Mouse (Mus musculus): Measurements from ENCODE around the gene Rdh16.
"Not testable (repeated sequence)": the region's sequence is repeated elsewhere in the genome, so short reads cannot be mapped to it uniquely, and the experiment has no call there.

Rdh16 gene

GRCm38 (mm10) chr10:127800891-127801290 is at the start of gene Rdh16:
TSS of gene Rdh16 (plus strand) at chr10:127801152.
- DNase-seq (ENCODE audit: low read depth) = no peak

DNA sequence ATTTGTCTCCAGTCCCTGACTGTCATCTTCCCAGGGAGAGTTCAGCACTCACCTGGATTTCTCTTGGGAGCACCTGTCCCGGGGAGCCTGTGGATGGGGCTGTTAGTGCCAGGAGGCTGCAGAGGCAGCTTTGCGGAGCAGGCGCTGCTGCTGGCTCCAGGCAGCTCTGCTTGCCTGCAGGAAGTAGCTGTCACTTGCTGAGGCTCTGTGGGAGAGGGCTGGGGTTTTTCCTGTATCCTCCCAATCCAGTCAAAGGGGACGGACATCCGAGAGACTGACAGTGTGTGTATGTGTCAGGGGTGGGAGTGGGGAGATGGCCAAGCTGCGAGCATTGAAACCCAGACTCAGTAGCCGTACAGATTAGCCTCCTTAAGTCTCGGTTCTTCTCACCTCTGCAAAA is 49.4 kb upstream of the Rdh16 start, which contains the start of gene Gpr182:
Gene Gpr182 (minus strand): TSS at position 185 of the 400 bp plus-strand sequence.
- no peak for DNase-seq (ENCODE audit: low read depth)

GRCm38 (mm10) chr10:127754566-127755166 is 46.3 kb upstream of the Rdh16 start:
- no peak for DNase-seq (ENCODE audit: low read depth)

GRCm38 (mm10) chr10:127755246-127755645 is 45.7 kb upstream of the Rdh16 start:
- DNase-seq (ENCODE audit: low read depth) = no peak

DNA sequence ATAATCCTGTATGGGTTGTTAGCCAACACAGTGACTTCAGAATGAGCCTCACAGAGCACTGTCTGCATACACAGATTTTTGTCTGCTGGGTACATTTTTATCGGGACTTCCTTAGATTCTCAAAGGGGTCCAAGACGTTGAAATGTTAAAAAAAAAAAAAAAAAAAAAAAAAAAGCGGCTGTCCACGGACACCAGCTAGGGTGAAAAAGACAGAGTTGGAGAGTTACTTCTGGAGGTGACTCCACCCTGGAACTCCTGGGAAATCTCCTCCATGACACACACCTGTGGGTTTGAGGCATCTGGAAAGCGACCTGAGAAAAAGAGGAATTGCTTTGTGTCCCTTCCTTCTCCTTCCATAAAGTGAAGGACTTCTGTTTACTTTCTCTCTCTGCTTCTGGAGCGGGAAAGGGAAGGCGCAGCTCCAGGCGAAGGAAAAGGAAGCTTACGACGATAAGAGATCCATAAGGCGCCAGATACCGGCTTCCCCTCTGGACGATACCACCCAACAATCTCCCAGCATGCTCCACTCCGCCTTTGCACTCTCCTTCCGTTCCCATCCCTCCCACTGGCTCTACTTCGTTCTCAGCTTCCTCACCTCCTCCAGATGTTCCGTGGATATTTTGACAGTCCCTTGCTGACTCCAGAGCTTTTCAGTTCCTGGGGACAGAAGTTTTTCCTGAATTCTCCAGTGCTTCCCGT is 45.0 kb upstream of the Rdh16 start:
- no peak for DNase-seq (ENCODE audit: low read depth)

DNA sequence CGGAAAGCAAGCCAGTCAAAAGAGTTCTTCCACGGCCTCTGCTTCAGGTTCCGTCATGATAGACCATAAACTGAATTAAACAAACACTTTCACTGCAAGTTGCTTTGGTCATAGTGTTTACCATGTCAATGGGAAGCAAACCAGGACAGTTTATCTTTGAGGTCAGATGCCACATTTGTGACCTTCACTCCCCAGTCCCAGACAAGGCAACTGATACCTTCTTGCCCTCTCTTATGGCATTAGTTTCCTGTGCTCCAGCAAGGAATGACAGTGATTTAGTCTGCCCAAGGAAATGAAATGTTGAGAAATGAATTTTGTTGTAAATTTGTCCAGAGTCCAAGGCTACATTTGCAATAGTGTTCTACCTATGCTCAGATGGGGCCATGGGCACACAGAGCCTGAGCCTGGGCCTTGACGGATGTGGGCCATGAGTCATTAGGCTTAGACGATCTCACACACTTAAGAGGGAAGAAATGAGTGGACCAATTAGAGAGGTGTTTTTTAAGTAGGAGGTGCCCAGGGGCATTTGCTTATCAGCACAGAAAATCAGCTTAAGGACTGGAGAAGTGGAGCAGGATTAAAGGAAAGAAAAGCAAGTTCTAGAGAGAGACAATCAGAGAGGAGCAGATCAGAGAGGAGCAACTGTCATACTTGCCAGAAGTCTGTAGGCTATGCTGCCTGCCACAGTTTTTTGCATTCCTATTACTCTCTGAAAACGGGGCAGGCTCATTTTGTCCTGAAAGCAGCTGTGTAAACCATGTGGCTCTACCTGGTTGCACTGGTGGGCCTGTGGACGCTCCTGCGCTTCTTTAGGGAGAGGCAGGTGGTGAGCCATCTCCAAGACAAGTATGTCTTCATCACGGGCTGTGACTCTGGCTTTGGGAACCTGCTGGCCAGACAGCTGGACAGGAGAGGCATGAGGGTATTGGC is 41.5 kb upstream of the Rdh16 start, which contains the start of the genes Rdh1 and Rdh16f1:
Gene Rdh1 (plus strand): TSS at position 541 of the 930 bp plus-strand sequence.
Gene Rdh16f1 (plus strand): TSS at position 607 of the 930 bp plus-strand sequence.
- DNase-seq (ENCODE audit: low read depth) = no peak

DNA sequence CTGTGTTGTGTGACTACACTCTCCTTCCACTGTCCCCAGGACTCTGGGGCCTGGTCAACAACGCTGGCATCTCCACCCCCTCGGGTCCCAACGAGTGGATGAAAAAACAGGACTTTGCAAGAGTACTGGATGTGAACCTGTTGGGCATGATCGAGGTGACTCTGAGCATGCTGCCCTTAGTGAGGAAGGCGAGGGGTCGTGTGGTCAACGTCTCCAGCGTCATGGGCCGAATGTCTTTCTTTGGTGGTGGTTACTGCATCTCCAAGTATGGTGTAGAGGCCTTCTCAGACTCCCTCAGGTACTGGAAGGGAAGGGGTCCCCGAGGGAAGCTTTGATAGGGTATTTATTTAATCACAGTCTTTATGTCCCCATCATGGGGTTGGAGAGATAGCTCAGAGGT is 38.0 kb upstream of the Rdh16 start:
- DNase-seq (ENCODE audit: low read depth) = not testable (repeated sequence)

DNA sequence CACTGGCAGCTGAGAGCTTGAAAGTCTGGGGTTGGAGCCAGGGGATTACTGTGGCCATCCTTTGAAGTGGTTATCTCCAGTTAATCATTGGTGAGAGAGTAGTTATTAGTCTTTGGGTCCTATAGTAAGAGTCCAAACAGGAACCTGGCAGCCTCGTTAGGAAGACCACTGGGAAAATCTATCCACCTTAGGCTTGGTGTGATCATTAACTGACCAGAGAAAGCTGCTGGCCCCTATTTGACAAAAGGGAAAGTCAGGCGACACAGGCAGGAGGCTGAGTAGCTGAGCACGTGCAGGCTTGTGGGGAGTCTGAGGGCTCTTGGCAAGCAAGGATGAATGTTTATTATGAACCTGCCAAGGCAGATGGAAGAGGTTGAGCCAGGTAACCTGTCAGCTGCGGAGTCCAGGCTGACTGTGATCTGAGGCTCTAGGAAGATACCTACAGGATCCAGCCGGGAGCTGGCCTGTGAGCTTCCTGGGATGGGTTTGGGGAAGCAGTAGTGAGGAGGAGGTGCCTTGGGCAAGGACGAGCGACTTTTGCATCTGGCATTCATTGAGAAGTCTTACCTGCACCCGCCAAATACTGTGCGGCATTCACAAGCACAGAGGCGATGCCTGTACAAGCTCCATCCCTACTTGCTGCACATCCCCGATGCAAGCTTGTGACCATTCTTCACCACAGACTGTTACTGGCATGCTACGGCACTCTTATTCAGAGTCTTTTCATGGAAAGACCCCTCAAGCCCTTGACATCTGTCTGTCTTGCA is 36.9 kb upstream of the Rdh16 start:
- no peak for DNase-seq (ENCODE audit: low read depth)

DNA sequence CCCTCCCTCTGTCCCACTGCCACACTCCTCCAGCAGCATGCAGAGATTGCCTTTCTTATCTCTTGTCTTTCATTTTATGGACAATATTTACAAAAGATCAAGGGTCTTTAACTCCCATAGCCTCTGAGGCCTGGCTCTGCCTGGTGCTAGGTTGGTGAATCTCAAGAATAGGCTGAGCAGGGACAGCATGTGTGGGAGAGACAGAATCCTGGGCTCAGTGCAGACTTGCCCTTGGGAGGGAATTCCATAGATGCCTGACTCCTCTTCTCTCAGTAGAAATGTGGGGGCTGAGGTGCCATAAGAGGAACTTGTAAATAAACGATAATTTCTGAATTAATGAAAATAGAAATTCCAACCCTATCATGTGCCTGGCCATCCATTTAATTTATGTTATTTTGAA is 34.4 kb upstream of the Rdh16 start:
- no peak for DNase-seq (ENCODE audit: low read depth)

DNA sequence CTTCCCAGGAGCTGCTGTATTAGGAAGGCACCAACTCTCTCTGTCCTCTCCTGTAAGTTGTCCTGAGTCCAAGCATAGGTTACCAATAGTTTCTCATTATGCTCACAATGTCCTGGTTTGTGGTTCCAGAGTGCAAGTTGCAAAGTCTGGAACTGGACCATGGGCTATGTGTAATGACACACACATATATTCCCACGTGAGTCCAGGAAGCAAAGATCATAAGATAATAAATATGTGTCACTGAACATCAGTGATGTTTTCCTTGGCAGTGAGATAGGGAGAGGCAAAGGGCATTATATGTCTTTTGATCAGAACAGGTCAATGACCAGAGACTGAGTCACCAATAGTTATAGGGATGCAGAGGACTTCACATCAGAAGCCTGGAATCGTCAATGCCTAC is 24.9 kb upstream of the Rdh16 start, which contains the start of gene Rdh9:
Gene Rdh9 (plus strand): TSS at position 376 of the 400 bp plus-strand sequence.
- DNase-seq (ENCODE audit: low read depth) = no peak

DNA sequence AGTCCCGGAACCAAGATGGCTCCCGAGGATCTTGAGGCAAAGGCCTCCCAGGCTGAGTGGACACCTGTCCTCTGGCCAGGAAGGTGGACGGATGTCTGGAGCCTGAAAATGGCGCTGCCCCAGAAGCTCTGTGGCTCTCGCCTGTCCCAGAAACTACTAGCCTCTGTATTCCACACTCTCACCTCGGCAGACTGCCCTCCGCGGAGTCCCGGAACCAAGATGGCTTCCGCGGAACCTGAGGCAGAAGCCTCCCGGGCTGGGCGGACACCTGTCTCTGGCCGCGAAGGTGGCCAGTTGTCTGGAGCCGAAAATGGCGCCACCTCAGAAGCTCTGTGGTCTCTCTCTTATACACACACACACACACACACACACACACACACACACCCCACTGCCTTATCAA is 18.6 kb upstream of the Rdh16 start:
- not testable (repeated sequence) for DNase-seq (ENCODE audit: low read depth)

DNA sequence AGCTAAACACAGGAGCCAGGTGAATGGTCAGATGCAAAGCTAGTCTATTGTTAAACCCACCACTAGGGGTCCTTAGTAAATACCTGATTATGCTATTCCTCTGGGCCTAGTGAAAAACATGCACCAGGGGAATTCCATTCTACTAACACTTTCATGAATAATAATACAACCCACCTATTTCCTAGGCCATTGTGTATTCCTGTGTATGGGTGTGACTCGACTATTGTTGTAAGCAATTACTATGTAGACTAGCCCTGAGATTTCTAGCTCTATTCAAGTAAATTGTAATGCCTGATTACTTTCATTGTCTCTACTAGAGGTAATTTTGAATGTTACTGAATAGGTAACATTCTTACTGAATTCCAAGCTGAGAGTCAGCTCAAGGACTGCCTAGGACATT is 15.5 kb upstream of the Rdh16 start:
- DNase-seq (ENCODE audit: low read depth) = not testable (repeated sequence)

- DNase-seq (ENCODE audit: low read depth) = no peak
These were observed 1.7 kb upstream of the Rdh16 start for GRCm38 (mm10) chr10:127799295-127799694.

DNA sequence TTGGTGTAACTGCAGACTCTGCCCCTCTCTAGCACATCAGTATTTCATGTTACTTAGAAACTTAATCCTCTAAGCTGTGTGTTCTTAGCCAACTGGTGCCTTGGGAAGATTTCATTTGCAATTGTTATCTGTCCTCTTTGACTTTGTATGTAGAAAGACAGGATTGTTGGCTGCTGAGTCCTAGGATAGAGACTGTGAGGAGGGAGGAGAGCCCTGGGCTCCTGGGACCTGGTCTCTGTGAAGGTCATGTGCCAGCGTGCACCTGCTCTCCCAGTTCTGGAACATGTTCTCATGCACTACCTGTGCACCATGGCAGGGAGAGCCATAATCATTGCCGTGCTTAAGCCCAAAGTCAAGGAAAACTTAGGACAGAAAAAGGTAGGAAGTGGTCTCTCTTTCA is 660 bp downstream of the Rdh16 start:
- no peak for DNase-seq (ENCODE audit: low read depth)

DNA sequence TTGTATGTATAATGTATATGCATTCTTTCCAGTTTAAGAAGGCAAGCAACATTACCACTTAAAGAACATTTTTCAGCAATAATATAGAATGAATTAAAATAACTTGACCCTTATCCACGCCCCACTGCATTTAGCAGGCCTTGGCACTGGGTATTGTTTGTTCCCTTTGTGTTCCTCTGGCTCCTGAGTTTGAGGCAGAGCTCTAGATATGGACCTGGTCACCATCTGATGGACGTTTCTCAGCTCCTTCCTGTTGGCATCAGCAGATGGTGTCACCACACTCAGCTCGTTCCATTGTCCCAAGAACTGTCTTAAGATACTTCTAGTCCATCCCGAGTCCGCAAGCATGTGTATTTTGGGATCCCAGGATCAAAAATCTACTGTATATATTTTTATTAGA is 1.3 kb downstream of the Rdh16 start:
- DNase-seq (ENCODE audit: low read depth) = no peak

- no peak for DNase-seq (ENCODE audit: low read depth)
These were observed 3.5 kb downstream of the Rdh16 start for GRCm38 (mm10) chr10:127804416-127804815.

- DNase-seq (ENCODE audit: low read depth) = no peak
These were observed 14.9 kb downstream of the Rdh16 start for GRCm38 (mm10) chr10:127815888-127816287.

- DNase-seq (ENCODE audit: low read depth) = not testable (repeated sequence)
These were observed 16.4 kb downstream of the Rdh16 start for GRCm38 (mm10) chr10:127817268-127817910.

GRCm38 (mm10) chr10:127821806-127822205 is 20.9 kb downstream of the Rdh16 start:
- not testable (repeated sequence) for DNase-seq (ENCODE audit: low read depth)

- DNase-seq (ENCODE audit: low read depth) = no peak
These were observed 24.4 kb downstream of the Rdh16 start for GRCm38 (mm10) chr10:127825386-127825785.

DNA sequence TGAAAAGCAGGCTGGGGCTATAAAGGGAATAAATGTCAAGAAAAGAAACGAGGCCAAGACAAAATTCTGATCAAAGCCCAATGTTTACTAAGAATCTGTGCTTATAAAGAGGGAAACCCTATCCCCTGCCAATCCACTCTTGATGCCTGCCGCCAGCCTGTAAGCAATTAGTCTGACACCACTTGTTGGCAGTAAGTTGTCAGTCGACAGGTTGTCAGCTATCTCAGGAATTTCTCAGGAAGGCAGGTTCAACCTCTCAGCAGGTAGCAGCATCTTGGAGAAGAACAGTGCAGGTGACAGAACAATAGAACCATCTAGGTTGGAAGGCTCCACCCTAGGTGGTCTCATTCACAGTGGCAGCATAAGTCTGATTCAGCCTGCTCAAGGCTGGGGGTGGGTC is 28.2 kb downstream of the Rdh16 start:
- no peak for DNase-seq (ENCODE audit: low read depth)
